Mouse (Mus musculus) midbrain, embryonic 16.5 days (tissue): ENCODE data around the gene Lgsn. TPM values are rescaled to one million over a fixed set of nuclear protein-coding genes. Genes with fewer than 3 reads are reported as not detected.

Experiments used
- ATAC-seq: fragments of 200-750 bp; cut with Nextera tagmentation; 2 replicates; pipeline ENCODE4 v1.8.0; 2017; ENCODE audit warnings: moderate TSS enrichment
- H3K27ac ChIP-seq: fragments of 300-500 bp; sonication (generic); 2 replicates; pipeline ENCODE4 v1.5.1; 2014; ENCODE audit warnings: mild to moderate bottlenecking, low read length, mixed read lengths
- H3K27me3 ChIP-seq: fragments of 300-500 bp; sonication (generic); 2 replicates; pipeline ENCODE4 v1.6.1; 2014; ENCODE audit warnings: low read depth, low read length, mixed read lengths; ENCODE audit not compliant: control insufficient read depth, insufficient read depth
- H3K36me3 ChIP-seq: fragments of 300-500 bp; sonication (generic); 2 replicates; pipeline ENCODE4 v1.6.1; 2014; ENCODE audit warnings: mild to moderate bottlenecking, low read length, moderate library complexity, mixed read lengths; ENCODE audit not compliant: control insufficient read depth, insufficient read depth
- H3K4me1 ChIP-seq: fragments of 300-500 bp; sonication (generic); 2 replicates; pipeline ENCODE4 v1.6.1; 2014; ENCODE audit warnings: mild to moderate bottlenecking, low read length, mixed read lengths; ENCODE audit not compliant: control insufficient read depth, insufficient read depth
- H3K4me2 ChIP-seq: fragments of 300-500 bp; sonication (generic); 2 replicates; pipeline ENCODE4 v1.6.1; 2014; ENCODE audit warnings: mild to moderate bottlenecking, low read length, mixed read lengths
- H3K4me3 ChIP-seq: fragments of 300-500 bp; sonication (generic); 2 replicates; pipeline ENCODE4 v1.5.1; 2014; ENCODE audit warnings: low read depth, mild to moderate bottlenecking, low read length, moderate library complexity, mixed read lengths
- H3K9ac ChIP-seq: fragments of 300-500 bp; sonication (generic); 2 replicates; pipeline ENCODE4 v1.6.1; 2014; ENCODE audit warnings: low read depth, low read length, mixed read lengths
- H3K9me3 ChIP-seq: fragments of 300-500 bp; sonication (generic); replicated peaks from 2 replicates; pipeline ENCODE4 v1.6.1; 2014; ENCODE audit warnings: mild to moderate bottlenecking, low read length, mixed read lengths; ENCODE audit not compliant: control insufficient read depth, poor library complexity, severe bottlenecking
- WGBS: fragments of 180-500 bp; shearing (Covaris S2); extraction: QIAGEN DNeasy Blood & Tissue Kit; methylation state at CpG from one replicate; pipeline ENCODE4 v1.1.7; 2014; 5-methylcytosine and 5-hydroxymethylcytosine counted together
- polyA plus RNA-seq: library from polyadenylated mRNA; unstranded; fragments of >200 nt; fragmentation: Nextera tagmentation; extraction: Ambion mirVana; gene quantifications from 2 replicates; pipeline ENCODE4 v1.2.1, GENCODE M21; 2015

Gene Lgsn
- polyA plus RNA-seq: not detected in 2 replicates

GRCm38 (mm10) chr1:31176101-31176500, at the start of gene Lgsn:
Lgsn (plus strand) TSS chr1:31176401.
- Histone ChIP-seq H3K4me3 (no peak within 1 kb of the TSS), H3K9me3 (no peaks in the 10 kb centered on the region), H3K36me3 (no peaks in the 10 kb centered on the region), H3K9ac (no peak within 1 kb of the TSS), H3K4me1 (no peaks in the 10 kb centered on the region), H3K27ac (no peak within 1 kb of the TSS), H3K4me2 (no peak within 1 kb of the TSS), H3K27me3 (no peaks in the 10 kb centered on the region)
- 76% methylated on average over 5 of the region's 5 CpGs for WGBS
- no peak for ATAC-seq

GRCm38 (mm10) chr1:31138387-31138786, 37.8 kb upstream of the Lgsn start:
- H3K4me3 ChIP-seq: no peak overlapping the region
- ATAC-seq: no peak

GRCm38 (mm10) chr1:31142288-31143094, 33.7 kb upstream of the Lgsn start:
- no peak overlapping the region; the same call in 1 of the 2 replicates for H3K27ac ChIP-seq
- no peaks in the 10 kb centered on the region for H3K4me1 ChIP-seq
- WGBS: 57% methylated on average over 8 of the region's 8 CpGs
- H3K36me3 ChIP-seq: no peaks in the 10 kb centered on the region
- no peaks in the 10 kb centered on the region for H3K9me3 ChIP-seq
- no peak overlapping the region for H3K4me2 ChIP-seq
- no peak overlapping the region for H3K9ac ChIP-seq
- no peaks in the 10 kb centered on the region for H3K27me3 ChIP-seq
- peak; percentile 83 for ATAC-seq
- H3K4me3 ChIP-seq: no peak overlapping the region

More at GRCm38 (mm10) chr1:31138387-31138786, 37.8 kb upstream of the Lgsn start:
- H3K27me3 ChIP-seq: no peaks in the 10 kb centered on the region
- H3K4me2 ChIP-seq: no peak overlapping the region
- H3K4me1 ChIP-seq: no peaks in the 10 kb centered on the region
- no peak overlapping the region for H3K9ac ChIP-seq
- H3K9me3 ChIP-seq: no peaks in the 10 kb centered on the region
- H3K36me3 ChIP-seq: no peaks in the 10 kb centered on the region
- no peak overlapping the region for H3K27ac ChIP-seq
- WGBS: 85% methylated on average over 3 of the region's 3 CpGs

GRCm38 (mm10) chr1:31143571-31143970, 32.6 kb upstream of the Lgsn start:
- Histone ChIP-seq H3K27ac (no peak overlapping the region), H3K4me3 (no peak overlapping the region), H3K9me3 (no peaks in the 10 kb centered on the region), H3K4me1 (no peaks in the 10 kb centered on the region), H3K27me3 (no peaks in the 10 kb centered on the region), H3K9ac (no peak overlapping the region), H3K4me2 (no peak overlapping the region), H3K36me3 (no peaks in the 10 kb centered on the region)
- ATAC-seq: no peak
- 84% methylated on average over 2 of the region's 2 CpGs for WGBS

- Histone ChIP-seq H3K4me1 (no peaks in the 10 kb centered on the region), H3K36me3 (no peaks in the 10 kb centered on the region), H3K9ac (no peak overlapping the region), H3K27me3 (no peaks in the 10 kb centered on the region), H3K4me3 (no peak overlapping the region), H3K9me3 (no peaks in the 10 kb centered on the region), H3K4me2 (no peak overlapping the region), H3K27ac (no peak overlapping the region)
- ATAC-seq: no peak
- 61% methylated on average over 6 of the region's 6 CpGs for WGBS
These were observed 26.5 kb upstream of the Lgsn start for GRCm38 (mm10) chr1:31149671-31150070.

DNA sequence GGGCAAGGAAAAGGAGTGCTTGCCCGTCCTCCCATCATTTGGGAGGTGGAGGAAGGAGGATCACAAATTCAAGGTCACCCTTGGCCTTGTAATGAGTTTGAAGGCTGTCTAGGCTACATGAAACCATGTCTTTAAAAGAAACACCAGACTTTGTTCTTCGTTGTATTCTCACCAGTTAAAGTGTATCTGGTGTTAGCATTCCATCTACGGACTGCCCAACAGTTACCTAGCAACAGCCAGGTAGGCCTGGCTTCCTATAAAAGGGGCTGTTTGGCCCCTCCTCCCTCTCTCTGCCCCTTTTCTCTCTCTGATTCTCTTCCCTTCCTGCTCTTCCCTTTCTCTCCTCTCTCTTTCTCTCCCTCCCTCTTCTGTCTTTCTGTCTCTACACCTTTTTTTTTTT, 25.7 kb upstream of the Lgsn start:
- 66% methylated on average over 3 of the region's 3 CpGs for WGBS

DNA sequence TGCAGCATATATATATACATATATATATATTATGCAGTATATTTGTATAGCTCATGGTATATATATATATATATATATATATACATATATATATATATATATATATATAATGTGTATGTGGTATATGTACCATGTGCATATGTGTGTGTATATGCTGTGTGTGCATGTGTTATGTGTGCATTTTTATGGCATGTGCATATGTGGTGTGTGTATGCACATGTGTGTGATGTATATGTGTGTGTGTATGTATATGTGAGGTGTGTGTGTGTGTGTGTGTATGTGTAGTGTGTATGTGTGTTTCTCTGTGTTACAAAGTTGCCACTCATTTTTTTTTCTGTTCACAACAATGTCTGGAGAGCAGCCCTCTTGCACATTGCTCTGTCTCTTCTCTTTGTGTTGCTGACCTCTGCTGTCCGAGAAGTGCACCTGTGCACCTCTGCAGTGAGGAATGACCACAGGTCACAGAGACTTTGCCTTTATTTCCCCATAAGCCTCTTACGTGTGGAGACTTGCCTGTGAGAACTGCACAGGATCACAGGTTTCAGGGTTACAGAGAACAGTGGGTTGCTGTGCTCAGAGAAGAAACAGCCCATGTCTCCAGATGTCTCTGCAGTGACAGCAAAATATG, 23.3 kb upstream of the Lgsn start:
- H3K9me3 ChIP-seq: no peaks in the 10 kb centered on the region
- WGBS: 74% methylated on average over 2 of the region's 2 CpGs
- H3K4me3 ChIP-seq: no peak overlapping the region
- H3K4me1 ChIP-seq: no peaks in the 10 kb centered on the region
- no peak overlapping the region for H3K9ac ChIP-seq
- peak; percentile 56 for ATAC-seq
- H3K4me2 ChIP-seq: no peak overlapping the region
- H3K27me3 ChIP-seq: no peaks in the 10 kb centered on the region
- no peaks in the 10 kb centered on the region for H3K36me3 ChIP-seq
- no peak overlapping the region for H3K27ac ChIP-seq

More for the DNA sequence above, 25.7 kb upstream of the Lgsn start:
- Histone ChIP-seq H3K27me3 (no peaks in the 10 kb centered on the region), H3K4me1 (no peaks in the 10 kb centered on the region), H3K27ac (no peak overlapping the region), H3K9ac (no peak overlapping the region), H3K4me3 (no peak overlapping the region), H3K36me3 (no peaks in the 10 kb centered on the region), H3K9me3 (no peaks in the 10 kb centered on the region), H3K4me2 (no peak overlapping the region)
- ATAC-seq: no peak

DNA sequence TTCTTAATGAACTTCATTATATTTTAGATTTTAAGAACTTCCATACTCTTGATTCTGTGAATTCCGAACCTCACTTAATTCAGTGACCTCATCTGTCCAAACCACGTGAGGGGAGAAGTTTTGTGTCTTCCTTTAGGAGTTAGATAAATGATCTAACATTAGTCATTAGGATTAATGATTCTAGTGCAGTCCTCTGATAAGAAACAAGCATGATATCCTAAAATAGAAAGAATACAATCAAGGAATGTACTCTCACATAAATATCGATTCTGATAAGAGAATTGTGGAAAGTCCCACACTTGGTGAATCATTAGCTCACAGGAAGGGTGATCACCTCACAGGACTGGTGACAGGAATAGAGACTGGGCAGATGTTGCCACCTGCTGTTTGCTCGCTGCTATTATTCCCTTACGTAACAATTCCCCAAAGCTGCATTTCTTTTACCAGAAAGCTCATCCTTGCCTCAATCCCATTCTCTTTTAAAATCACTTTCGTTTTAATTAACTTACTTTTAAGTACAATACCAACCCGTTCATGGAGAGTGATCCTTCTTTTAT, 22.3 kb upstream of the Lgsn start:
- WGBS: 29% methylated on average over 7 of the region's 7 CpGs
- H3K4me1 ChIP-seq: no peaks in the 10 kb centered on the region
- H3K27me3 ChIP-seq: no peaks in the 10 kb centered on the region
- H3K27ac ChIP-seq: no peak overlapping the region
- H3K9me3 ChIP-seq: no peaks in the 10 kb centered on the region
- H3K36me3 ChIP-seq: no peaks in the 10 kb centered on the region
- no peak overlapping the region for H3K9ac ChIP-seq
- H3K4me3 ChIP-seq: no peak overlapping the region
- H3K4me2 ChIP-seq: no peak overlapping the region
- ATAC-seq: peak; percentile 78

DNA sequence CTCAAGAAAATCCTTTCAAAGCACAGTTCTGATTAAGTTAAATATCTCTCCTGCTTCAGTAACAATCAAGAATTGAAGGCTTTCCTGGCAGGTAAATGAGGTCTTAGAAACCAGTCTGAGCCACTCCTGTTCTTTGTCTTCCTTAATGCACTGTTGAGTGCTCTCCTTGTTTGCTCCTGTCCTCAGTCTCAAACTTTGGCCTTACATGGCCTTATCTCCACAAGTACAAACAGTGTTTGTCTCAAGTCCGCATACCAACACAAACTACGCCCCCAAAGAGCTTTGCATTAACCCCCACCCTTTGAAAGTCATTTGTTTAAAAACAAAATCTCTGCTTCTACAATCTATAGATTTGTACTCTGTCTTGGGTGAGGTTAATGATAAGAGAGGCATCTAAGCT, 20.0 kb upstream of the Lgsn start:
- ATAC-seq: no peak
- no peak overlapping the region for H3K27ac ChIP-seq
- no peaks in the 10 kb centered on the region for H3K4me1 ChIP-seq
- no peaks in the 10 kb centered on the region for H3K36me3 ChIP-seq
- H3K4me3 ChIP-seq: no peak overlapping the region
- 85% methylated on average over 2 of the region's 2 CpGs for WGBS
- peaks cover 4% of the 10 kb centered on the region; the same call in 1 of the 2 replicates for H3K9me3 ChIP-seq
- H3K4me2 ChIP-seq: no peak overlapping the region
- no peak overlapping the region for H3K9ac ChIP-seq
- H3K27me3 ChIP-seq: no peaks in the 10 kb centered on the region
